Mouse (Mus musculus): ENCODE results near the gene Mtif2. TPM values are rescaled to one million over a fixed set of nuclear protein-coding genes. Genes with fewer than 3 reads are reported as not detected.
"Not testable (repeated sequence)": the region's sequence is repeated elsewhere in the genome, so short reads cannot be mapped to it uniquely, and the experiment has no call there.

Mtif2 gene
- total and polyA plus RNA-seq, 2 experiments from 2014 or later: 17.9 to 36.5 TPM

DNA sequence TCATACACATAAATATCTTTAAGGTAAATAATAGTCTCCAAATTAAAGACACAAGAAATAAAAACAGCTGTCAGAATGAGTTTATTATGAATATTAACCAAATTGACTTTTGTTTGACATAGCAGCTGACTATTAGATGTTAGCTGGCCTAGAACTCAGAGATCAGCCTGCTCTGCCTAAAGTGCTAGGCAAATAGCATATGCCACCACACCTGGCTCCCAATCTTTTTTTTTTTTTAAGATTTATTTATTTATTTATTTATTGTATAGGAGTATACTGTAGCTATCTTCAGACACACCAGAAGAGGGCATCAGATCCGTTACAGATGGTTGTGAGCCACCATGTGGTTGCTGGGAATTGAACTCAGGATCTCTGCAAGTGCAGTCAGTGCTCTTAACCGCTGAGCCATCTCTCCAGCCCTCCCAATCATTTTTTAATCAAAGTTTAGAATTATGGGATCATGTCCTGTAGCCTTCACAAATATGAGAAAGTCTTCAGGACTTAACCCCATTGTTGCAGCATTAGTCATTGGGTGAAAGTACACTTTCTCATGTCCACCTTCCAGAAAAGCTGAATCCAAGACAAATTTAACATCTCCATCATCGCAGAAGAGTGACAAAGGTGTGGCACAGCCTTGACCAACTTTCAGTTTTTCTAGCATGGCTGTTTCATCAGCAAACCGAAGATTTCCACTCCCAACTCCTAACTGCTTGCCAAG lies 13.2 kb upstream of the Mtif2 start:
- 92% methylated on average over 4 of the region's 4 CpGs for WGBS

DNA sequence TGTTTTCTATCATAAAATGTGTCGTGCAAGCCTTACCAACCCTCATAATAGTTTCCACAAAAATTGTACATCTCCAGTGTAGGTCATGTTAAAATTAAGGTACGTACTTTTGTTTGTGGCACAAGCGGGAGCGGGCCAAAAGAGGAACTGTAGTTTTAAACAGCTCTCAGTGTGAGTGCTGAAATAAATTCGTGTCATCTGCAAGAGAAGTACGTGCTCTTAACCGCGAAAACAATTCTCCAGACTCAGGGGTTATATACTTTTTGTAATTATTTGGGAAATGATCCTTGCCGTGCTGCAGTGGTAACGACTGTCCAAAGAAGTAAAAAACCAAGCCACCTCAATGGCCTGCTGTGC lies 11.9 kb upstream of the Mtif2 start:
- DNase-seq (ENCODE audit: low spot score) (peak; percentile 10), ATAC-seq (no peak)
- no peaks in the 10 kb centered on the region for H3K9me3 ChIP-seq (ENCODE audit: low read length)
- H3K27me3 ChIP-seq (ENCODE audit: insufficient read depth, low read length): no peaks in the 10 kb centered on the region
- H3K36me3 ChIP-seq (ENCODE audit: insufficient read depth, low read length): peaks cover 10% of the 10 kb centered on the region; the same call in 1 of the 2 replicates
- no peaks in the 10 kb centered on the region for H3K4me1 ChIP-seq (ENCODE audit: insufficient read depth, low read length)
- 29% methylated on average over 10 of the region's 10 CpGs for WGBS
- H3K4me3 ChIP-seq (ENCODE audit: low read length): peak overlapping the region; percentile 50
- no peak for TF ChIP-seq CTCF (IDR thresholded peaks at IDR 0.05; ENCODE audit: low read depth)
- H3K27ac ChIP-seq: peak overlapping the region; percentile 70; the same call in 1 of the 2 replicates
- peak overlapping the region; percentile 65 for H3K9ac ChIP-seq (replicated peaks; ENCODE audit: low read length)
- peak overlapping the region; percentile 63 for H3K4me2 ChIP-seq (ENCODE audit: low read depth, low read length)

More for the DNA sequence above, 13.2 kb upstream of the Mtif2 start:
- Histone ChIP-seq H3K9me3 (ENCODE audit: low read length) (no peaks in the 10 kb centered on the region), H3K4me2 (ENCODE audit: low read depth, low read length) (no peak overlapping the region), H3K9ac (replicated peaks; ENCODE audit: low read length) (no peak overlapping the region), H3K27me3 (ENCODE audit: insufficient read depth, low read length) (no peaks in the 10 kb centered on the region), H3K27ac (no peak overlapping the region), H3K4me3 (ENCODE audit: low read length) (no peak overlapping the region), H3K4me1 (ENCODE audit: insufficient read depth, low read length) (no peaks in the 10 kb centered on the region), H3K36me3 (ENCODE audit: insufficient read depth, low read length) (peaks cover 10% of the 10 kb centered on the region; the same call in 1 of the 2 replicates)
- TF ChIP-seq CTCF (IDR thresholded peaks at IDR 0.05; ENCODE audit: low read depth): peak; percentile 22; the same call in 1 of the 2 replicates
- DNase-seq (ENCODE audit: low spot score): no peak
- no peak for ATAC-seq

DNA sequence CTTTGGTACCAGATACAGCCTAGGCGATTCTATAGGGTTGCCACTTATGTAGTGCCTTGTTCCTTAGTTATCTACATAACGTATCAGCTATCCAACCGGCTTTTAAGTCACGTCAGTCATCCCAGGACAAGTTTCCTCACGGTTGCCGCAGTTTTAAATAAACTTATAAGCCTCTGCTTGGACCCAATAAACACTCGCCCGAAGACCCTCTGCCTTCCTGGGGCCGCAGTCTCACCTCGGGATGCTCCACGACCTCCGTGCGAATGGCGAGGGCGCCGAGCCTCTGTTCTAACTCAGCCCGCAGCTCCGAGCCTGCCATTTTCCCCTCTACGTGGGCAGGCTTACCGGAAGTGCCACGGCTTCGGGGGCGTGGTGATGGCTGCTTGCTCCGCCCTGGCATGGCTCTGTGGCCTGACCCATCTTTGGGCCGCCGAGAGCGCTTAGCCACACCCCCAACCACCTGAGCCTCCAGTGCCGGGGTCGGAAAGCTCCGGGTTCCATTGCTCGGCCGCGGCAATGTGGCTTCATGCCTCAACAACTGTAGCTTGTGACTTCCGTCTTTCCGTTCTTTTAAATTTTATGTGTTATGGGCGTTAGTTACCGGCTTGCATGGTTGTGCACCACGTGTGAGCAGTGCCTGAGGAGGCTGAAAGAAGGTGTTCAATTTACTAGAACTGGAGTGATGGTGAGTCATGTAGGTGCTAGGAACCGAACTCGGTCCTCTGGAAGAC lies 11.4 kb upstream of the Mtif2 start, which contains the start of gene Prorsd1:
Gene Prorsd1, minus strand, starts transcription at position 352 of the 731 bp plus-strand sequence.
- peak within 1 kb of the TSS; percentile 65 for H3K9ac ChIP-seq (replicated peaks; ENCODE audit: low read length)
- 3% methylated on average over 40 of the region's 40 CpGs for WGBS

DNA sequence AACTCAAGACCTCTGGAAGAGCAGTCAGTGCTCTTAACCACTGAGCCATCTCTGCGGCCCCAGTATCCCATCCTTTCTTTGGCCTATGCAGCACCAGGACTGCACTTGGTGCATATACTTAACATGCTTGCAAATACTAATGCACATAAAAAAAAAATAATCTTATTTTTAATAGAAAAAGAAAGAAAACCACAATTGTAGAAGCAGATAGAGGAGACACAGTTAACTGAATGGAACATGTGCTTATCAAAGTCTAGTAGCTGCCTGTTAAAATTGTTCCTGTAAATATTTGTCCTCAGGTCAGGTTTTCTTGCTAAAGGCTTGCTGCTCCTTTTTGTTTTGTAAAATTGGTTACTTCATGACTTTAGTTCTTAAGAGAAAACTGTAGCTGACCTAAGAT lies 12.0 kb downstream of the Mtif2 start:
- no peak for TF ChIP-seq CTCF (IDR thresholded peaks at IDR 0.05; ENCODE audit: low read depth)
- H3K4me3 ChIP-seq (ENCODE audit: low read length): no peak overlapping the region
- ATAC-seq: no peak
- H3K4me1 ChIP-seq (ENCODE audit: insufficient read depth, low read length): no peaks in the 10 kb centered on the region
- no peak overlapping the region for H3K9ac ChIP-seq (replicated peaks; ENCODE audit: low read length)
- no peaks in the 10 kb centered on the region for H3K9me3 ChIP-seq (ENCODE audit: low read length)
- DNase-seq (ENCODE audit: low spot score): no peak
- no peak overlapping the region for H3K4me2 ChIP-seq (ENCODE audit: low read depth, low read length)
- 95% methylated on average over 1 of the region's 1 CpGs for WGBS
- H3K36me3 ChIP-seq (ENCODE audit: insufficient read depth, low read length): peaks cover 43% of the 10 kb centered on the region
- no peaks in the 10 kb centered on the region for H3K27me3 ChIP-seq (ENCODE audit: insufficient read depth, low read length)
- H3K27ac ChIP-seq: no peak overlapping the region

More for the DNA sequence above, 11.4 kb upstream of the Mtif2 start, which contains the start of gene Prorsd1:
- peaks cover 10% of the 10 kb centered on the region; the same call in 1 of the 2 replicates for H3K36me3 ChIP-seq (ENCODE audit: insufficient read depth, low read length)
- DNase-seq (ENCODE audit: low spot score) (peak; percentile 93), ATAC-seq (peak; percentile 99)
- H3K4me2 ChIP-seq (ENCODE audit: low read depth, low read length): peak within 1 kb of the TSS; percentile 63
- H3K27ac ChIP-seq: peak within 1 kb of the TSS; percentile 70
- no peaks in the 10 kb centered on the region for H3K4me1 ChIP-seq (ENCODE audit: insufficient read depth, low read length)
- no peak for TF ChIP-seq CTCF (IDR thresholded peaks at IDR 0.05; ENCODE audit: low read depth)
- no peaks in the 10 kb centered on the region for H3K27me3 ChIP-seq (ENCODE audit: insufficient read depth, low read length)
- no peaks in the 10 kb centered on the region for H3K9me3 ChIP-seq (ENCODE audit: low read length)
- H3K4me3 ChIP-seq (ENCODE audit: low read length): peak within 1 kb of the TSS; percentile 50

DNA sequence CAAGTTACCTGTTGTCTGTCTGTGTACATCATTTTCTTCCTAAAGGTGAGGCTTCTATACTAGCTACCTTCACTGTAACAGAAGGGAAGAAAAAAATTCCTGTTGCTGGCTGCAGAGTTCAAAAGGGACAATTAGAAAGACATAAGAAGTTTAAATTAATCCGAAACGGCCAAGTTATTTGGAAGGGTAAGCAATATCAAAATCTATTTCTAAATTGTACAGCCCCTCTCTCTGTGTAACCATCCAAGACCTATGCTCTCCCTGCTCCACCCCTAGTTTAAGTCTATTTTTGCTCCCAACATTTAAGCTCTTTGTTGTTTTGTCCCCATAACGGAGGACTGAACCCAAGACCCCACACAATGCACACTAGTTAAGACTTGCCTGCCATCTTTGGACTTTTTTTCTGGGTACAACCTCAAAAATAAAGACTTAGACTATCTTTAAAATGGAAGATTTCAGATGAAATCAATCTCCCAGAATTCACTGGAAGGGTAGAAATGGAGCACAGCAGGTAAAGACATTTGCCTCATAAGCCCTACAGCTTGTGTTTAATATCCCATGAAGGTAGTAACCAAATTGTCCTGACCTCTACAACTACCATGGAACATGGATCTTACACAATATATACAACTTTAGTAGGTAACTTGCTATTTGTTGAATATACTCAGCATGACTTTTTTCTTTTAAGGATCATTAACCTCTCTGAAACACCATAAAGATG lies 18.2 kb downstream of the Mtif2 start:
- 89% methylated on average over 3 of the region's 3 CpGs for WGBS
- TF ChIP-seq CTCF (IDR thresholded peaks at IDR 0.05; ENCODE audit: low read depth): no peak
- Histone ChIP-seq H3K36me3 (ENCODE audit: insufficient read depth, low read length) (peaks cover 34% of the 10 kb centered on the region), H3K4me2 (ENCODE audit: low read depth, low read length) (no peak overlapping the region), H3K4me1 (ENCODE audit: insufficient read depth, low read length) (peaks cover 6% of the 10 kb centered on the region; the same call in 1 of the 2 replicates), H3K27ac (no peak overlapping the region), H3K9me3 (ENCODE audit: low read length) (no peaks in the 10 kb centered on the region), H3K9ac (replicated peaks; ENCODE audit: low read length) (no peak overlapping the region), H3K27me3 (ENCODE audit: insufficient read depth, low read length) (no peaks in the 10 kb centered on the region), H3K4me3 (ENCODE audit: low read length) (no peak overlapping the region)
- DNase-seq (ENCODE audit: low spot score): no peak
- no peak for ATAC-seq

DNA sequence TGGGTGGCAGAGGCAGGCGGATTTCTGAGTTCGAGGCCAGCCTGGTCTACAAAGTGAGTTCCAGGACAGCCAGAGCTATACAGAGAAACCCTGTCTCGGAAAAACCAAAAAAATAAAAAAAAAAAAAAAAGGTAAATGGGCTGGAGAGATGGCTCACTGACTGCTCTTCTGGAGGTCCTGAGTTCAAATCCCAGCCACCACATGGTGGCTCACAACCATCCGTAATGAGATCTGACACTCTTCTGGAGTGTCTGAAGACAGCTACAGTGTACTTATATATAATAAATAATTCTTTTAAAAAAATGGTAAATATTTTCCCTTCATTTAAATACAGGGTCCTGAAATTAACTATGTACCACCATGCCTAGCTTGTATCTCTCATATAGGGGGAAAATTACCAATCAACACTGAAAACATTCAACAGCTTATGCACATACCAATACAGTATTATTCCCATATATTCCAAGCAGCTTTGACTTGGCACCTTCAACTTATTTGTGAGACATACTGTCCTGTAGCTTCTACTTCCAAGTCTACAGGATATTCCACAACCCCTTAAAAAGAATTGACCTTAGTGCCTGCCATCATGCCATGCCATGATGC lies 19.0 kb downstream of the Mtif2 start:
- WGBS: 86% methylated on average over 4 of the region's 4 CpGs
- not testable (repeated sequence) for H3K9ac ChIP-seq (replicated peaks; ENCODE audit: low read length); H3K4me2 ChIP-seq (ENCODE audit: low read depth, low read length); DNase-seq (ENCODE audit: low spot score); ATAC-seq; H3K9me3 ChIP-seq (ENCODE audit: low read length); H3K4me3 ChIP-seq (ENCODE audit: low read length); H3K4me1 ChIP-seq (ENCODE audit: insufficient read depth, low read length); H3K27me3 ChIP-seq (ENCODE audit: insufficient read depth, low read length); H3K27ac ChIP-seq
- H3K36me3 ChIP-seq (ENCODE audit: insufficient read depth, low read length): peaks cover 34% of the 10 kb centered on the region

DNA sequence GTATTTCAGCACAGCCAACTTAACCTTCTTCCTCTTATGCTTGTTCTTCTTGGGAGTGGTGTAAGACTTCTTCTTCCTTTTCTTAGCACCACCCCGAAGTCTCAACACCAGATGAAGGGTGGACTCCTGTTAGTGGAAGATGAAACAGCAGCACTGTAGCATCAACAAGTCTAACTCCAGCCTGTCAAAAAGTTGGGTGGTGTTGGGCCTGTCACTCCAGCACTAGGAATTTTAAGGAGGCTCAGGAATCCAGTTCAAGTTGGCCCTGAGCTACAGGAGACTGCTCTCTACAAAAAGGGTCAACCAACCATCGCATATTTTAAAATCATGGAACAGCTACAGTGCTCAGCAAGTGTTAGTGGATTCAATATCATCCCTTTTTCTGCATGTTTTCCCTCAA lies 20.1 kb downstream of the Mtif2 start:
- 78% methylated on average over 2 of the region's 2 CpGs for WGBS
- not testable (repeated sequence) for ATAC-seq; DNase-seq (ENCODE audit: low spot score); H3K9me3 ChIP-seq (ENCODE audit: low read length); H3K27ac ChIP-seq; H3K27me3 ChIP-seq (ENCODE audit: insufficient read depth, low read length); H3K4me1 ChIP-seq (ENCODE audit: insufficient read depth, low read length)
- H3K36me3 ChIP-seq (ENCODE audit: insufficient read depth, low read length): peaks cover 26% of the 10 kb centered on the region
- H3K9ac ChIP-seq (replicated peaks; ENCODE audit: low read length): peak overlapping the region; percentile 84; the same call in 1 of the 2 replicates
- peak overlapping the region; percentile 77; the same call in 1 of the 2 replicates for H3K4me3 ChIP-seq (ENCODE audit: low read length)
- H3K4me2 ChIP-seq (ENCODE audit: low read depth, low read length): peak overlapping the region; percentile 80
